In genomic region chr5:13979156-13979555, GRCm38 (mm10) we compare ENCODE assay signal across 27 mouse cellular contexts. TPM values are rescaled to one million over a fixed set of nuclear protein-coding genes. Genes with fewer than 3 reads are reported as not detected.
"Had no signal": no experiment of that assay in that cellular context is flagged by ENCODE, and none has a peak within 500 bp of the region (broad histone marks: within the 10 kb centered on the region; RNA-seq: fewer than 3 reads in every experiment).

No protein-coding gene starts in this region.

- H3K9me3 ChIP-seq: embryonic facial prominence, embryonic 10.5 days; embryonic facial prominence, embryonic 12.5 days; embryonic facial prominence, embryonic 13.5 days; embryonic facial prominence, embryonic 15.5 days; forebrain, embryonic 10.5 days; forebrain, embryonic 12.5 days; forebrain, embryonic 13.5 days; forebrain, embryonic 15.5 days had no signal

- H3K4me3 ChIP-seq: embryonic facial prominence, embryonic 10.5 days; embryonic facial prominence, embryonic 12.5 days; embryonic facial prominence, embryonic 13.5 days; embryonic facial prominence, embryonic 15.5 days; erythroblast, embryonic 14.5 days; forebrain, embryonic 10.5 days; forebrain, embryonic 12.5 days; forebrain, embryonic 13.5 days; forebrain, embryonic 15.5 days; gastrocnemius, adult 2 months; heart, adult 2 months had no signal

- H3K9ac ChIP-seq: embryonic facial prominence, embryonic 12.5 days; embryonic facial prominence, embryonic 13.5 days; embryonic facial prominence, embryonic 15.5 days; forebrain, embryonic 12.5 days; forebrain, embryonic 13.5 days; forebrain, embryonic 15.5 days; forebrain, postnatal 0 days had no signal

- H3K27ac ChIP-seq: embryonic facial prominence, embryonic 10.5 days; embryonic facial prominence, embryonic 12.5 days; embryonic facial prominence, embryonic 13.5 days; embryonic facial prominence, embryonic 15.5 days; forebrain, embryonic 10.5 days; forebrain, embryonic 12.5 days; forebrain, embryonic 13.5 days; forebrain, embryonic 15.5 days; gastrocnemius, adult 2 months; heart, adult 2 months had no signal

- DNase-seq: cerebellum, adult 9-10 months; cerebellum, adult 9-11 months; cerebellum, postnatal 10 days; cerebellum, postnatal 14 days; cerebellum, postnatal 25 days; cerebellum, postnatal 36 days; embryo, embryonic 11 days; forebrain, postnatal 0 days; gastrocnemius, adult 2 months; gastrocnemius, postnatal 10 days; gastrocnemius, postnatal 14 days; gastrocnemius, postnatal 25 days; gastrocnemius, postnatal 36 days; heart, adult 11 months; heart, adult 18-20 months; heart, adult 2 months had no signal

- H3K27me3 ChIP-seq: embryonic facial prominence, embryonic 12.5 days; embryonic facial prominence, embryonic 13.5 days; embryonic facial prominence, embryonic 15.5 days; forebrain, embryonic 13.5 days; forebrain, embryonic 15.5 days had no signal

- H3K36me3 ChIP-seq: embryonic facial prominence, embryonic 10.5 days; embryonic facial prominence, embryonic 12.5 days; embryonic facial prominence, embryonic 13.5 days; embryonic facial prominence, embryonic 15.5 days; forebrain, embryonic 10.5 days; forebrain, embryonic 12.5 days; forebrain, embryonic 15.5 days had no signal

RNA-seq across cellular contexts. Expression of gene Sema3e, which starts 45.9 kb away (rescaled TPM):
- total RNA-seq: common myeloid progenitor, adult 5-6 weeks; granulocyte monocyte progenitor cell, adult 5-6 weeks had no signal
- polyA plus RNA-seq: erythroblast, embryonic 14.5 days had no signal
